Mouse (Mus musculus): ENCODE results near the gene Rp9. TPM values are rescaled to one million over a fixed set of nuclear protein-coding genes. Genes with fewer than 3 reads are reported as not detected.
"Not testable (repeated sequence)": the region's sequence is repeated elsewhere in the genome, so short reads cannot be mapped to it uniquely, and the experiment has no call there.

Gene Rp9
- polyA plus RNA-seq, 1 experiment from 2014 or later = 95.2 TPM

- H3K27ac ChIP-seq (ENCODE audit: low read depth, low read length) = no peak overlapping the region
Observed at GRCm38 (mm10) chr9:22405414-22405813, 64.1 kb downstream of the Rp9 start.

DNA sequence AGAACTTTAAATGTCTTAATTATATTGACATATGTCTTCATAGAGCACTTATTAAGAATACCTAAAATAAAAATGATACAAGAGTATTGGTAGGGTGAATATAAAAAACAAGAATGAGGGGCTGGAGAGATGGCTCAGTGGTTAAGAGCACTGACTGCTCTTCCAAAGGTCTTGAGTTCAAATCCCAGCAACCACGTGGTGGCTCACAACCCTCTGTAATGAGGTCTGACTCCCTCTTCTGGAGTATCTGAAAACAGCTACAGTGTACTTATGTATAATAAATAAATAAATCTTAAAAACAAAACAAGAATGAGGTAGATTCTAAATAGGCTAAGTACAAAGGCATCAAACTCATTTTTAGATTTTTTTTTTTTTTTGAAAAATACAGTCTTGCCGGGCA is 66.0 kb downstream of the Rp9 start:
- 64% methylated on average over 2 of the region's 2 CpGs for WGBS
- H3K9me3 ChIP-seq (ENCODE audit: control insufficient read depth); H3K27ac ChIP-seq (ENCODE audit: low read depth, low read length); ATAC-seq; H3K4me2 ChIP-seq (replicated peaks; ENCODE audit: low read depth); H3K4me3 ChIP-seq (ENCODE audit: low read depth, low read length); H3K27me3 ChIP-seq (replicated peaks; ENCODE audit: control insufficient read depth, insufficient read depth, low read length); H3K4me1 ChIP-seq (replicated peaks; ENCODE audit: control insufficient read depth, insufficient read depth, low read length); H3K9ac ChIP-seq (ENCODE audit: low read depth, low read length); H3K36me3 ChIP-seq (ENCODE audit: control insufficient read depth, insufficient read depth): not testable (repeated sequence)

More at GRCm38 (mm10) chr9:22405414-22405813, 64.1 kb downstream of the Rp9 start:
- H3K4me1 ChIP-seq (replicated peaks; ENCODE audit: control insufficient read depth, insufficient read depth, low read length) = no peaks in the 10 kb centered on the region
- H3K27me3 ChIP-seq (replicated peaks; ENCODE audit: control insufficient read depth, insufficient read depth, low read length) = no peaks in the 10 kb centered on the region
- TF ChIP-seq CTCF (IDR thresholded peaks at IDR 0.05; ENCODE audit: low read depth) = no peak
- H3K9ac ChIP-seq (ENCODE audit: low read depth, low read length) = no peak overlapping the region
- no peak for ATAC-seq
- H3K4me3 ChIP-seq (ENCODE audit: low read depth, low read length) = no peak overlapping the region
- WGBS = 64% methylated on average over 3 of the region's 3 CpGs
- H3K9me3 ChIP-seq (ENCODE audit: control insufficient read depth) = no peaks in the 10 kb centered on the region
- H3K4me2 ChIP-seq (replicated peaks; ENCODE audit: low read depth) = no peak overlapping the region
- H3K36me3 ChIP-seq (ENCODE audit: control insufficient read depth, insufficient read depth) = no peaks in the 10 kb centered on the region

GRCm38 (mm10) chr9:22402976-22403375 is 66.6 kb downstream of the Rp9 start:
- 74% methylated on average over 3 of the region's 3 CpGs for WGBS

GRCm38 (mm10) chr9:22402001-22402400 is 67.5 kb downstream of the Rp9 start:
- Histone ChIP-seq H3K4me3 (ENCODE audit: low read depth, low read length) (no peak overlapping the region), H3K27me3 (replicated peaks; ENCODE audit: control insufficient read depth, insufficient read depth, low read length) (no peaks in the 10 kb centered on the region), H3K9me3 (ENCODE audit: control insufficient read depth) (no peaks in the 10 kb centered on the region), H3K4me2 (replicated peaks; ENCODE audit: low read depth) (no peak overlapping the region), H3K4me1 (replicated peaks; ENCODE audit: control insufficient read depth, insufficient read depth, low read length) (no peaks in the 10 kb centered on the region), H3K36me3 (ENCODE audit: control insufficient read depth, insufficient read depth) (no peaks in the 10 kb centered on the region), H3K27ac (ENCODE audit: low read depth, low read length) (no peak overlapping the region), H3K9ac (ENCODE audit: low read depth, low read length) (no peak overlapping the region)
- TF ChIP-seq CTCF (IDR thresholded peaks at IDR 0.05; ENCODE audit: low read depth) = no peak
- ATAC-seq = no peak
- 82% methylated on average over 6 of the region's 6 CpGs for WGBS

More at GRCm38 (mm10) chr9:22402976-22403375, 66.6 kb downstream of the Rp9 start:
- H3K27me3 ChIP-seq (replicated peaks; ENCODE audit: control insufficient read depth, insufficient read depth, low read length) = no peaks in the 10 kb centered on the region
- no peaks in the 10 kb centered on the region for H3K36me3 ChIP-seq (ENCODE audit: control insufficient read depth, insufficient read depth)
- no peak overlapping the region for H3K9ac ChIP-seq (ENCODE audit: low read depth, low read length)
- no peak overlapping the region for H3K4me3 ChIP-seq (ENCODE audit: low read depth, low read length)
- no peak for TF ChIP-seq CTCF (IDR thresholded peaks at IDR 0.05; ENCODE audit: low read depth)
- no peak for ATAC-seq
- no peak overlapping the region for H3K4me2 ChIP-seq (replicated peaks; ENCODE audit: low read depth)
- no peak overlapping the region for H3K27ac ChIP-seq (ENCODE audit: low read depth, low read length)
- H3K9me3 ChIP-seq (ENCODE audit: control insufficient read depth) = no peaks in the 10 kb centered on the region
- no peaks in the 10 kb centered on the region for H3K4me1 ChIP-seq (replicated peaks; ENCODE audit: control insufficient read depth, insufficient read depth, low read length)

DNA sequence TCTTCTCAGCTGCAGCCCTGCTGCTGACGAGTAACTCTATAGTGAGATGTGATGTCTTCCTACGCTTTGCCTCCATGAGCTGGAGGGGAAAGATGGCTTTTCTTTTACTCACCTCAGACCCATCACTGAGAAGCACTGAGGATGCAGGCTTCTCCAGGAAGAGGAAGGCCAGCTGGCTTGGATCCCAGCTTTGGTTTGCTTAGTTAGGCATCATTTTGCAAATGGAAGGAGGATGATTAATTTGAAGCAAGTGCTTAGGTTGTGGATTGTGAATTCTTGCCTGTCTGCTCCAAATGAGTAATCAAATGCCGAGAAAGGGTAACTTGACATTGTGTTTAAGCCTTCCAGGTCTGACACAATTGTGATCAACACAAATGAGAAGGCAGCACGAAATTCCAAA is 70.5 kb downstream of the Rp9 start:
- Histone ChIP-seq H3K4me1 (replicated peaks; ENCODE audit: control insufficient read depth, insufficient read depth, low read length) (no peaks in the 10 kb centered on the region), H3K27me3 (replicated peaks; ENCODE audit: control insufficient read depth, insufficient read depth, low read length) (no peaks in the 10 kb centered on the region), H3K4me2 (replicated peaks; ENCODE audit: low read depth) (no peak overlapping the region), H3K4me3 (ENCODE audit: low read depth, low read length) (no peak overlapping the region), H3K36me3 (ENCODE audit: control insufficient read depth, insufficient read depth) (no peaks in the 10 kb centered on the region), H3K9me3 (ENCODE audit: control insufficient read depth) (no peaks in the 10 kb centered on the region), H3K9ac (ENCODE audit: low read depth, low read length) (no peak overlapping the region), H3K27ac (ENCODE audit: low read depth, low read length) (no peak overlapping the region)
- no peak for TF ChIP-seq CTCF (IDR thresholded peaks at IDR 0.05; ENCODE audit: low read depth)
- no peak for ATAC-seq
- 72% methylated on average over 4 of the region's 4 CpGs for WGBS

DNA sequence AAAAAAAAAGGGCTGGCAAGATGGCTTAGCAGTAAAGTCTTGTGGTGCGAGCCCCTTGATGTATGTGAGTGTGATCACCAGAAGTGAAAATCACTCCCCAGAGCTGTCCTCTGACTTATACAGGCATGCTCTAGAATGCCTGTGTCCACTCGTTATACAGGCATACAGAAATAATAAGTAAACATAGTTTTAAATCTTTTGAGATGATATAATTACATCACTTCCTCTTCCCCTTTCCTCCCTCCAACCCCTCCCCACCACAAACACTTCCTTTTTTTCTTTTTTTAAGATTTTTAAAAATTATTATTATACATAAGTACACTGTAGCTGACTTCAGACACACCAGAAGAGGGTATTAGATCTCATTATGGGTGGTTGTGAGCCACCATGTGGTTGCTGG is 74.8 kb downstream of the Rp9 start:
- TF ChIP-seq CTCF (IDR thresholded peaks at IDR 0.05; ENCODE audit: low read depth) = no peak

GRCm38 (mm10) chr9:22390390-22390789 is 79.2 kb downstream of the Rp9 start:
- ATAC-seq = no peak
- Histone ChIP-seq H3K36me3 (ENCODE audit: control insufficient read depth, insufficient read depth) (no peaks in the 10 kb centered on the region), H3K27me3 (replicated peaks; ENCODE audit: control insufficient read depth, insufficient read depth, low read length) (no peaks in the 10 kb centered on the region), H3K4me1 (replicated peaks; ENCODE audit: control insufficient read depth, insufficient read depth, low read length) (peaks cover 4% of the 10 kb centered on the region; the same call in 1 of the 2 replicates), H3K4me2 (replicated peaks; ENCODE audit: low read depth) (no peak overlapping the region), H3K9ac (ENCODE audit: low read depth, low read length) (no peak overlapping the region), H3K9me3 (ENCODE audit: control insufficient read depth) (no peaks in the 10 kb centered on the region), H3K27ac (ENCODE audit: low read depth, low read length) (no peak overlapping the region), H3K4me3 (ENCODE audit: low read depth, low read length) (no peak overlapping the region)
- 57% methylated on average over 5 of the region's 5 CpGs for WGBS
- no peak for TF ChIP-seq CTCF (IDR thresholded peaks at IDR 0.05; ENCODE audit: low read depth)

More for the DNA sequence above, 74.8 kb downstream of the Rp9 start:
- Histone ChIP-seq H3K36me3 (ENCODE audit: control insufficient read depth, insufficient read depth) (no peaks in the 10 kb centered on the region), H3K9ac (ENCODE audit: low read depth, low read length) (no peak overlapping the region), H3K4me3 (ENCODE audit: low read depth, low read length) (no peak overlapping the region), H3K4me2 (replicated peaks; ENCODE audit: low read depth) (no peak overlapping the region), H3K4me1 (replicated peaks; ENCODE audit: control insufficient read depth, insufficient read depth, low read length) (0 out of 2 replicates have a peak, but pooled peaks cover 3% of the 10 kb centered on the region), H3K9me3 (ENCODE audit: control insufficient read depth) (no peaks in the 10 kb centered on the region), H3K27me3 (replicated peaks; ENCODE audit: control insufficient read depth, insufficient read depth, low read length) (no peaks in the 10 kb centered on the region), H3K27ac (ENCODE audit: low read depth, low read length) (no peak overlapping the region)
- 86% methylated on average over 2 of the region's 2 CpGs for WGBS
- no peak for ATAC-seq

All from intestine, postnatal 0 days (tissue).